Mouse (Mus musculus): ENCODE data around the gene Smpdl3b. TPM values are rescaled to one million over a fixed set of nuclear protein-coding genes. Genes with fewer than 3 reads are reported as not detected.
A peak's percentile ranks its signal among the peaks of the same experiment; 100 is the strongest.

Smpdl3b gene
- 1.5 and 2.3 TPM in 2 replicates for polyA plus RNA-seq (2012; rRNA removed)

DNA sequence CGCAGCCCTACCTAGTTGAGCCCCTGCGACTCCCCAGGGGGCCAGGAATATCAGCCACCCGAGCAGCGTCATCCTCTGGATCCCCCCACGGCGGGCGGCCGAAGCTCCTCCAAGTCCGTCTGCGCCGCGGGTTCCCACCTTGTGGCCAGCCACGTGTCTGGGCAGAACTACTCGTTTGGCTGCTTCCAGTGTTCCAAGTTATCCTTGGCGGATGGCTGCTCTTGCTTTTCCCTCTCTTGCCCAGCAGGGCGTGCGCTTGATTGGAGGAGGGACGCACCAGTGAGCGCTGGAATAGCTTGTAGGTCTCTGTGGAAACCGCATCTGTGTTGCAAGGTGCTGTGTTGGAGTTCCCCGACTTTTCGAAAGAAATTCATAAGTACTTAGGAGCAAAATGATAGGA is at the start of gene Smpdl3b:
TSS of gene Smpdl3b (minus strand) at position 279 of the 400 bp plus-strand sequence.
- DNase-seq: peak; percentile 18
- Histone ChIP-seq H3K36me3 (ENCODE audit: control insufficient read depth, insufficient read depth, low read length) (no peaks in the 10 kb centered on the region), H3K27ac (ENCODE audit: control insufficient read depth, insufficient read depth, low read length) (no peak within 1 kb of the TSS), H3K27me3 (ENCODE audit: control insufficient read depth, insufficient read depth, low read length) (no peaks in the 10 kb centered on the region; the same call in 1 of the 2 replicates), H3K4me1 (replicated peaks; ENCODE audit: control insufficient read depth, insufficient read depth, low read length) (peaks cover 4% of the 10 kb centered on the region; the same call in 1 of the 2 replicates), H3K4me3 (ENCODE audit: control insufficient read depth, insufficient read depth, low read length) (peak within 1 kb of the TSS; percentile 30)
- 1% methylated on average over 22 of the region's 22 CpGs for WGBS
- TF ChIP-seq POLR2A (IDR thresholded peaks at IDR 0.05; ENCODE audit: control insufficient read depth, extremely low read depth, insufficient read depth, low read length, poor library complexity): no peak
- no peak for TF ChIP-seq CTCF (IDR thresholded peaks at IDR 0.05; ENCODE audit: borderline replicate concordance, control insufficient read depth, extremely low read depth, insufficient read depth, low read length, poor library complexity)

- Histone ChIP-seq H3K27me3 (ENCODE audit: control insufficient read depth, insufficient read depth, low read length) (no peaks in the 10 kb centered on the region), H3K4me1 (replicated peaks; ENCODE audit: control insufficient read depth, insufficient read depth, low read length) (peaks cover 21% of the 10 kb centered on the region), H3K27ac (ENCODE audit: control insufficient read depth, insufficient read depth, low read length) (no peak overlapping the region), H3K4me3 (ENCODE audit: control insufficient read depth, insufficient read depth, low read length) (no peak overlapping the region), H3K36me3 (ENCODE audit: control insufficient read depth, insufficient read depth, low read length) (no peaks in the 10 kb centered on the region)
- 77% methylated on average over 7 of the region's 7 CpGs for WGBS
- no peak for DNase-seq
- TF ChIP-seq POLR2A (IDR thresholded peaks at IDR 0.05; ENCODE audit: control insufficient read depth, extremely low read depth, insufficient read depth, low read length, poor library complexity): no peak
- no peak for TF ChIP-seq CTCF (IDR thresholded peaks at IDR 0.05; ENCODE audit: borderline replicate concordance, control insufficient read depth, extremely low read depth, insufficient read depth, low read length, poor library complexity)
These were observed 49.7 kb upstream of the Smpdl3b start for GRCm38 (mm10) chr4:132806620-132807191.

DNA sequence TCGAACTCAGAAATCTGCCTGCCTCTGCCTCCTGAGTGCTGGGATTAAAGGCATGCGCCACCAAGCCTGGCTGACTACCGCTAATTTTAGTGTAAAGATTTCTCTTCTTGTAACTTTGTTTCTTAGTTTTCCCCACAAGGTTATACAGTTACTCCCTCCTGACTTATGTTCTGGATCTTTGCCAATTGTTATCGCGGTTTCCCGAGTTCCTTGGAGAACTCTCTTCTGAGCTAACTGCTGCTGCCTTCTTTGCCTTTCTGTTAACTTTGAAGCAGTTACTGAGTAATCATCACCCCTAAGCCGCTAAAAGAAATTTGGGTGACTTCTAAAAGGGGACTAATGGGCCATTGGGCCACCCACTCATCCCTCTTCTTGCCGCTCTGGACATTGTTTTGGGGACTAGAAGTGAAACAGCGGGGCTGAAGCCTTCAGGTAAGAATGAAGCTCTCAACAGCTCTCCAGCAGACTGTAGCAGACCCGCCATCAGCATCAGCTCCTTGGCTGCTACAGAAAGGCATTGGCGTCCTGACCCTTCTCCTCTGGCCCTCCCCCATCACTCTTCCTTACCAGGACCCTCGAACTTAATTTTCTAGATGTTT is 48.6 kb upstream of the Smpdl3b start:
- H3K27me3 ChIP-seq (ENCODE audit: control insufficient read depth, insufficient read depth, low read length): no peaks in the 10 kb centered on the region
- no peak overlapping the region for H3K27ac ChIP-seq (ENCODE audit: control insufficient read depth, insufficient read depth, low read length)
- H3K4me1 ChIP-seq (replicated peaks; ENCODE audit: control insufficient read depth, insufficient read depth, low read length): peaks cover 24% of the 10 kb centered on the region
- WGBS: 75% methylated on average over 12 of the region's 12 CpGs
- H3K4me3 ChIP-seq (ENCODE audit: control insufficient read depth, insufficient read depth, low read length): no peak overlapping the region
- TF ChIP-seq POLR2A (IDR thresholded peaks at IDR 0.05; ENCODE audit: control insufficient read depth, extremely low read depth, insufficient read depth, low read length, poor library complexity) (no peak), CTCF (IDR thresholded peaks at IDR 0.05; ENCODE audit: borderline replicate concordance, control insufficient read depth, extremely low read depth, insufficient read depth, low read length, poor library complexity) (no peak)
- DNase-seq: no peak
- H3K36me3 ChIP-seq (ENCODE audit: control insufficient read depth, insufficient read depth, low read length): no peaks in the 10 kb centered on the region

GRCm38 (mm10) chr4:132805146-132805545 is 48.1 kb upstream of the Smpdl3b start:
- Histone ChIP-seq H3K27me3 (ENCODE audit: control insufficient read depth, insufficient read depth, low read length) (no peaks in the 10 kb centered on the region), H3K4me1 (replicated peaks; ENCODE audit: control insufficient read depth, insufficient read depth, low read length) (peaks cover 24% of the 10 kb centered on the region), H3K4me3 (ENCODE audit: control insufficient read depth, insufficient read depth, low read length) (no peak overlapping the region), H3K27ac (ENCODE audit: control insufficient read depth, insufficient read depth, low read length) (no peak overlapping the region), H3K36me3 (ENCODE audit: control insufficient read depth, insufficient read depth, low read length) (no peaks in the 10 kb centered on the region)
- TF ChIP-seq CTCF (IDR thresholded peaks at IDR 0.05; ENCODE audit: borderline replicate concordance, control insufficient read depth, extremely low read depth, insufficient read depth, low read length, poor library complexity) (no peak), POLR2A (IDR thresholded peaks at IDR 0.05; ENCODE audit: control insufficient read depth, extremely low read depth, insufficient read depth, low read length, poor library complexity) (no peak)
- DNase-seq: no peak
- WGBS: 76% methylated on average over 5 of the region's 5 CpGs

DNA sequence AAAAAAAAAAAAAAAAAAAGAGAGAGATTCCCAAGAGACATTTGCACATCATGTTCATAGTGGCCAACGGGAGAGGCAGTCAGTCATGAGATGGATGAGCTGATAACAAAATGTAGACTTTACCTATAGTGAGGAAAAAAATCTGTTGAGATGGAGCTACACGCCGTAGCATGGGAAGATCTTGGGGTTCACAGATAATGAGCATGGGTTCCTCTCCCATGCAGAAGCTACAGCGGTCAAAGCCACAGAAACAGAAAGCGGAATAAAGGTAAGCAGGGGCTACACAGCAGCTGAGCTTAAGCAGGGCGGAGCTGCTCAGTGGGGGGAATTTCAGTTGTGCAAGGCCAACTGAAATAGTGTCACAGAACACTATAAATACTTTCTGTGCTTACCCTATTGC is 47.3 kb upstream of the Smpdl3b start:
- Histone ChIP-seq H3K36me3 (ENCODE audit: control insufficient read depth, insufficient read depth, low read length) (no peaks in the 10 kb centered on the region), H3K4me3 (ENCODE audit: control insufficient read depth, insufficient read depth, low read length) (no peak overlapping the region), H3K27ac (ENCODE audit: control insufficient read depth, insufficient read depth, low read length) (no peak overlapping the region), H3K4me1 (replicated peaks; ENCODE audit: control insufficient read depth, insufficient read depth, low read length) (peaks cover 24% of the 10 kb centered on the region), H3K27me3 (ENCODE audit: control insufficient read depth, insufficient read depth, low read length) (no peaks in the 10 kb centered on the region)
- WGBS: 15% methylated on average over 6 of the region's 6 CpGs
- no peak for DNase-seq
- TF ChIP-seq CTCF (IDR thresholded peaks at IDR 0.05; ENCODE audit: borderline replicate concordance, control insufficient read depth, extremely low read depth, insufficient read depth, low read length, poor library complexity) (no peak), POLR2A (IDR thresholded peaks at IDR 0.05; ENCODE audit: control insufficient read depth, extremely low read depth, insufficient read depth, low read length, poor library complexity) (no peak)

GRCm38 (mm10) chr4:132803876-132804275 is 46.8 kb upstream of the Smpdl3b start:
- TF ChIP-seq CTCF (IDR thresholded peaks at IDR 0.05; ENCODE audit: borderline replicate concordance, control insufficient read depth, extremely low read depth, insufficient read depth, low read length, poor library complexity): no peak
- 87% methylated on average over 7 of the region's 7 CpGs for WGBS
- no peak for DNase-seq
- Histone ChIP-seq H3K4me1 (replicated peaks; ENCODE audit: control insufficient read depth, insufficient read depth, low read length) (peaks cover 24% of the 10 kb centered on the region), H3K27ac (ENCODE audit: control insufficient read depth, insufficient read depth, low read length) (no peak overlapping the region), H3K4me3 (ENCODE audit: control insufficient read depth, insufficient read depth, low read length) (no peak overlapping the region), H3K36me3 (ENCODE audit: control insufficient read depth, insufficient read depth, low read length) (no peaks in the 10 kb centered on the region), H3K27me3 (ENCODE audit: control insufficient read depth, insufficient read depth, low read length) (no peaks in the 10 kb centered on the region)
